Mouse (Mus musculus) kidney, postnatal 36 days (tissue): ENCODE results near the gene Pgpep1.

ENCODE experiments used
- DNase-seq, 2 experiments: peaks; one replicate each; pipeline ENCODE4 v3.0.0; 2021 to 2022; ENCODE audit warnings: mixed read lengths in 2 of 2

Gene Pgpep1

DNA sequence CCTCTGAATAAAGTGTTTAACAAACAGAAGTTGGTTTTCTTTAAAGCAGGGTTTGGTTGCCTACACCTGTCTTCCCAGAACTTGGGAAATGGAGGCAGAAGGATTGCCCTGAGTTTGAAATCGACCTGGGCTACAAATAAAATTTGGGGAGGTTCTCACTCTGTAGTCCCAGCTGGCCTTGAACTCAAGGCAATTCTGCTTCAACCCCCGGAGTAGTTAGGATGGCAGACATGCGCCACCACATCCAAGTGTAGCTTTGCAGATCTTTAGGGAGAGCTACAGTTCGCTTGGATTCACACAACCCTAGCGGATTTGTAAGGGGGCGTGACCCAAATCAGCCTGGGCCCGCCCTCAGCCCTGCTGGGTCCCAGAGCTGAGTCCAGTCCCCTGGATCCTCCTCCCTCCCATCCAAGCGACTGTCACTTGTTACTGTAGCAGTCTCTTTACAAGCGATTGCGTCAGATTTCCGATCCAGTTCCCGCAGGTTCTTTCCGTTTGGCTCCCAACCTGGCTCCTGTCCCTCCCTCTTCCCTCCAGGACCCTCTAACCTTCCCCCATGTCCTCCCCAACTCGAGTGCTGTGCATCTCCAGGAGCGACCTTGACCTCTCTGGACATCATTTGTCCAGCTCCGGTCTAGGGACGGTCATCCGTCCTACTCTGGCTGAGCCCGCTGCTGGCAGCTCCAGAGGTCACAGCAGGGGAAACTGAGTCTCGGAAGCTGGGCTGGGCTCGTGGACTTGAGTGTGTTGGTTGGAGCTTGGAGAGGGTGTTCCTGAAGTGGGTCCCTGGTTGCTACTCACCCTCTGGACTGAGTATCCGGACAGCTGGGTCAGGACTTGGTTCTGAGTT lies 29.4 kb downstream of the Pgpep1 start:
- DNase-seq: peak; percentile 87 to 89

DNA sequence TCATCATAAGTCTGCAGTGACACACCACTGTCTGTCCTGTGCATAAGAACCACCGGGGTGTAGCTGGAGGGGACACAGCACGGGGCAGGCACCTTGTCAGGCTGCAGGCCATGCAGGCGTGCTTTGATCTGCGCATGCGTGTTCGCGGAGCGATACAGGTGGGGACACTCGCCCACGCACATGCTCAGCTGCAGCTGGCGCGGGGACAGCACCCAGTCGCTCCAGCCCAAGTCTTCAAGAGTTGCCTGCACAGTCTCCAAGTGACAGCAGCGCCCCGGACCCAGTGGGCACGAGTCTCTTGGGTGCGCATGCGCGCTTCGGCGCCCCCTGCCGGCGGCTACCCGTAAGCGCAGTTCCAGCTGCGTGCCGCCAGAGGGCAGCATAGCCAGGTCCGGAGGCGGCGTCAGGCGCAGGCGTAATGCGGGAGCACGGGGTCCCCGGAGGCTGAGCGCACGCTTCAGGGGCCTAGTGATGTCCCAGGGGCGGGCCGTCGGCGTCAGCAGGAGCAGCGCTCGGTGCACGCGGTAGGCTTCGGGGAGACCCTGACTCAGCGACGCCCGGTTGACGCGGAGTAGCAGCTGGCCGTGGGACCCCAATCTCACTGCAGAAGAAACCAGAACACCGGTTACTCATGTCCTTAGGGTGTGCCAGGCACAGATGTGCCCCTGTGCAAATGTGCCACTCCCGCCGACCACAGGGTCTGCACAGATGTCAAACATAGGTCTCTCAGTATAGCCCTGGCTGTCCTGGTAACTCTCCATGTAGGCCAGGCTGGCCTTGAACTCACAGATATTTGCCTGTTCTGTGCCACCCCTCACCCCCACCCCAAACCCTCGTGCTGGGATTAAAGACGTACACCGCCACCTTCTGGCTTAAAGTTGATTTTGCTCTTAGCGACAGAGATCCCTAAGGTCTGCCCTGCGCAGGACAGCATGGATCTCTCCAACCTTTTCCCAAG lies 30.3 kb downstream of the Pgpep1 start:
- DNase-seq: peak; percentile 73 to 86

DNA sequence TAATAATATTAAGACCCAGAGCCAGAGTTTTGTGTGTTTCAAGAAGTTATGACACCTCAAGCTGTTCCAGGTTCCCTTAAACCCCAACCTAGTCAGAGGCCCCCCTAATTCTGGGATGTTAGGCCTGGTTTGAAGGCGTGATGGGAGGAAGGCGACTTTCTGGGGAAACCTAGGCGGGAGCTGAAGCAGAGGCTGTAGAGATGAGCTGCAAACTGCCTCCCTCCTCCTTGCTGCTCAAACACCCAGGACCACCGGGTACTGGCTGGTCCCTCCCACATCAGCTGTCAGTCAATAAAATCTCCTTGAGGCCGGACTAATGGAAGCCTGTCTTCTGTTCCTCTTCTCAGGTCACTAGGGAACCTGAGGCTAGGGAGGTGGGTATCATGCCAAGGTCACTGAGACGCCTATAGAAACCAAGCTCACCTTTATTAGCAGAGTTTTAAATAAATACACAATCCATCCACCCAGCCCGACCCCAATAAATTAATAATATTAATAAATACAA lies 31.1 kb downstream of the Pgpep1 start:
- no peak for DNase-seq

DNA sequence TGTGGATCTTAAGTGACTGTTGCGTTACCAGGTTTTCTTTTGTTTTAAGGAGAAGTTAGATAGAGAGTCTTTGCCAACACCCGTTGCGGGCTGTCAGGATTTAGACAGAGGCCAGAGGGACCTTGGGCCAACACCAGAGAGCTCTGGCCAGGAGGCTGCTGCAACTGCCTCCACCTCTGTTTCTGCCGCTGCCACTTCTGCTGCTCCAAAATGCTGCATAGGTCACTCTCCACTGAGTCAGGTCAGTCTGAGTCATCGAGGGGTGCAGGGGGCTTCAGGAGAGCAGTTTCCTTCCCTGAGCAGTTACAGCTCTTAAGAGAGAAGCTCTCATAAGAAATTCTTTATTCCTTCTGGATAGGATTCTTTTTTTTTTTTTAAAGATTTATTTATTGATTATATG lies 33.1 kb downstream of the Pgpep1 start:
- no peak for DNase-seq

DNA sequence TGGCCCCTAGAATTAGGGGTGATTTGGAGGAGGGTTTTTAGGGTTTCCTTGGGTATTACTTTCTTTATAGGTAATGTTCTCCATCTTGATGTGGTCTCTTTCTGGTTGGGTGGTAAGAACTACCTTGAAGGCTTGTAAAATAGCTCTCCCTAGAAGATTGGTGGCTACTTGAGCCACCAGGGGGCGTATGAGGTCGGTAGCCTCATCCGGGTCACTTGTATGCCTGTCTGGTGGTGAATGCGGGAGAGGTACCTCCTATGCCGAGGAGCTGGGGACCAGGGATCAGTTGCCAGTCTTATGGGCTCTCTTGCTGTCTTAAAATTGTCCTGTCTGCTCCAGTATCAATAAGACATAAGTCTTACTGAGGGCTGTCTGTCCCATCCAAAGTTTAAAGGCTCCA lies 35.1 kb downstream of the Pgpep1 start:
- peak; percentile 71 to 90 for DNase-seq

DNA sequence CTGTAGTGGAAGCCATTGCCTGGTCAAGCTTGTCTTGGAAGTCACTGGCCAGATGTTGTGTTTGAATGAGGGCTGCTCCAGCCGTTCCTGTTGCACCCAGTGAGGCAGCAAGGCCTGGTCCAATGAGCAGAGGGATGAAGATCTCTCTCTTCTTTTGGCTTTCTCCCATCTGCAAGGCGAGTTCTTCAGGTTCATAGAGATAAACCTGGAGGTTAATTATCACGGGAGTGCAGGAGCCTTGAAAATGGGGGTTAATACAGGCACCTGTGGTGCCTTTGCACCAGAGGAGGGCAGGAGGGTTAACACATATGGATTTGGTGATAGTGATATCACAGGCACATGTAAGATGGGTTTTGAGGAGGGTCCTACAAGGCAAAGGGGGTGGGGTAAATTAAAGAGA lies 38.0 kb downstream of the Pgpep1 start:
- DNase-seq: no peak

DNA sequence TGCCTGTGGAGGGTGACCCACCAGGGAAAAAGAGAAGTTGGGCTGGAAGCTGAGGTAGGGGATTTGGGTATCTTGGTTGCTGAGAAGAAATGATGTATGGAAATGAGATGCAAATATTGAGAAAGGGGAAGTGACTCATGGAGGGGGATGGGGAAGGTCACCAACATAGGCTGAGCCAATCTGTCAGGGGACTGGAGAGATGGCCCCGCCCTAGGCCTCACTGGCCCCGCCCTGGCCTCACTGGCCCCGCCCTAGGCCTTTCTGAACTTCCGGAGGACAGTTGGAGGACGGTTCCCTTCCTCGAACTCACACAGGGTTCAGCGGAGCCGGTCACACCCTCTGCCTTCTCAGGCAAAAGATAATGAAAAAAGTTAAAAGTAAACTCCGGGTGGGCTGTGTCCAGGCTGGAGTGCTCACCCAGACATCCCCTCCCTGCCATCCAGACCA lies 41.3 kb downstream of the Pgpep1 start:
- peak in 1 of 2 experiments; percentile 65 for DNase-seq

DNA sequence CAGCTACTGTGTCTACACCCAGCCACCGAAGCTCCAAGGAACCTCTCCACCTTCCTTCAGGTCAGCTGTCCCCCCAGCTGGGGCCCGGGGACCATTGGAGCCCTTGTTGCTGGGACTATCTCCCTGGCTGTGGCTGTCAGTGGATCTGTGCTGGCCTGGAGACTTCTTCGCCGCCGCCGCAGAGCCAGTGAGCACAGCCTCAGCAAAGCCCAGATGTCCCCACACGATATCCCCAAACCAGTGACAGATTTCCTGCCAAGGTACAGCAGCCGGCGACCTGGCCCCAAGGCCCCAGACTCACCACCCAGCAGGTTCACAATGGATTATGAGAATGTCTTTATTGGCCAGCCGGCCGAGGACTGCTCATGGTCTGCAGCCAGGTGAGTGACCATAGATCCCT lies 42.2 kb downstream of the Pgpep1 start:
- DNase-seq: no peak

DNA sequence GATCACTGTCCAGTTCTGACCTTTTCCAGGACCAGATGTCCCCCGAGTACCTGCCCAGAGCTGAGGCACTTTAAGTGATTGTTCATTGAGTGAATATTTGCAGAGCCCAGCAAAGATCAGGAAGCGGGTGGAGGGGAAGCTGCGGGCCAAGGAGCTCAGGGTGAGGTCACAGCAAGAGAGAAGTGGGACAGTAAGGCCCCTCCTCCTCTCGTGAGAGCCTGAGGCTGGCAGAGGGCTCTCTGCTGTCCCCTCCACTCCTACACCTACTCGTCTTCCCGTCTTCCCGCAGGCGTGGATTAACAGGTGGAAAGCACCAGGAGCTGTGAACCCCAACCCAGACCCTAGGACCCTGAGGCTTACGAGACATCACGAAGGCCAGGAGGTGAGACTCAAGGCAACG lies 43.5 kb downstream of the Pgpep1 start:
- no peak for DNase-seq

DNA sequence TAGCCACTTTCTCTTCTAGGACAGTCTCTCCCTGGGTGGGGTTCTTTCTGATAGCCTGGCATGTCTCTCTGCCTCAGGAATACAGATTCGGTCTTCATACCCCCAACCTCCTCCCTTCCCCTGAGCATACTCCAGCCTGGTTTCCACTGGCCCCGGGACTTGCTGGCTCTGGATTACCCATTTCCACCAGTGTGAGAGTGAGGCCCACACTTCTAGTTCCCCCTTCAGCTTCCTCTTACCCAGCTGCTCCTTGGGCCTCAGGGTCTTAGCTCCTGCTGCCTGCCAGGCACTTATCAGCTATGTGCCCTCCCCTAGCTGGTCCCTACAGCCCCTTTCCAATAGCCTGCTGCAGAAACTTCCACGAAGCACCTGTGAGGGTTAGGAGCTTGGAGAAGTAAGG lies 44.3 kb downstream of the Pgpep1 start, which contains the start of gene Lrrc25:
Gene Lrrc25 (plus strand): TSS at position 262 of the 400 bp plus-strand sequence.
- DNase-seq: no peak

DNA sequence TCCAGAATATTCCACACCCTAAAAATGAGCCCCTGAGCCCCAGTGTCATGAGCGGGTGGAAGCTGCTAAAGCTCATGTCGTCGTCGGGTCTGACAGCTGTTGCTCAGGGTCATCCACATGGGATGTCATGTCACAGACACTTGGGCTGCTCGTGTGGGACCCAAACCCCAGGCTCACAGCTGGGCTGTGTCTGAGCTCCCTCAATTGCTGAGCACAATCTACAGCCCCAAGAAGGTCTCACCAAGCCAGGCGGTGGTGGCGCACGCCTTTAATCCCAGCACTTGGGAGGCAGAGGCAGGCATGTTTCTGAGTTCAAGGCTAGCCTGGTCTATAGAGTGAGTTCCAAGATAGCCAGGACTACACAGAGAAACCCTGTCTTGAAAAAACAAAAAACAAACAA lies 44.9 kb downstream of the Pgpep1 start:
- no peak for DNase-seq

DNA sequence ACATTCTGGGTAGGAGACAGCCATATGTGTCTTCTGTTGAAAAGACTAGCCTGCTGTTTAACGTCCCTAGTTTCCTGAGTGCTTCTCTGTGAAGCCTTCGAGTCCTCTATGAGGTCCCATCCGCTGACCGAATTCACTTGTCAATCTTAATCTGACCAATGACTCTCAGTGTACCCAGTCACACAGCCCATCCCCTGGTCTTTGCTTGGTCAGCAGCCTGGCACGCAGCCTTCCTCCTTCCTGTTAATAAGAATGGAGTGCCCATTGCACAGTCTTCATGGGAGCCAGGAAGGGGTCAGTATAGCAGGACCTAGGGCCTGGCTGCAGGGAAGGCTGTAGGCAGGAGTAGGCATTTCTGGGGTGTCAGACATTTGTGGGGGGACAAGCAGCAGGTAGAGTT lies 45.7 kb downstream of the Pgpep1 start:
- no peak for DNase-seq

DNA sequence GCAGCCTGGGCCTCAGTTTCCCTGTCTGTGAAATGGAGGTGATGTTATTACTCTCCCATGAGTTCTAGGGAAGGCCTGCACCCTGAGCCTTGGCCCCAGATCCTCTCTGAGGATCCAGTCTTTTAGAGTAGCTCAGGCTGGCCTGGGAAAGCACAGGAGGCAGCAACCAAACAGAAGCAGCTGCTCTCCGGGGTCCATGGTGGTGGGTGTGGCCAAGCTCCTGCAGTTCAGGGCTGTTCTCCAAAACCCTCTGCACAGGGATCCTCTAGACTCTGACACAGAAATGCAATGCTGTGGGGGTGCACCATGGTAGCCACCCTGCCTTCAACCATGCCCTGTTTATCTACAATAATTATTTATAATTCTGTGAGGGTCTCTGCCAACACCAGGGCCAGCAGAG lies 46.4 kb downstream of the Pgpep1 start:
- DNase-seq: no peak

DNA sequence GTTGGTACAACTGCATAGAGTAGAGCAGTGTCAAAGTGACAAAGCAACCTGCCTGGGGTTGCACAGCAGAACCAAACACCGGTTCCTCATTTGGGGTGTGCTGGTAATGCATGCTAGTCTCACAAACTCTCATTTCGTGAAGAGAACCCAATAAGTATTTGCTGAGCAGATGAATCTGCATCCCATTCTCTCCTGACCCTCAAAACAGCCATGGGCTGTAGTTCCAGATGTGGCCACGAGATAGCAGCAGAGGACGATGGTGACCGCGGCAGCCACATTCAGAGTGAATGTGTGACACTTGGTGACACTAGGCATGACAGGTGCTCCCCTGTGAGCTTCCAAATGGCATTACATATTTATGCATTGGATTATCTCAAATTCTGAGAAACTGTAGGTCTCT lies 48.3 kb downstream of the Pgpep1 start:
- peak; percentile 86 to 93 for DNase-seq

DNA sequence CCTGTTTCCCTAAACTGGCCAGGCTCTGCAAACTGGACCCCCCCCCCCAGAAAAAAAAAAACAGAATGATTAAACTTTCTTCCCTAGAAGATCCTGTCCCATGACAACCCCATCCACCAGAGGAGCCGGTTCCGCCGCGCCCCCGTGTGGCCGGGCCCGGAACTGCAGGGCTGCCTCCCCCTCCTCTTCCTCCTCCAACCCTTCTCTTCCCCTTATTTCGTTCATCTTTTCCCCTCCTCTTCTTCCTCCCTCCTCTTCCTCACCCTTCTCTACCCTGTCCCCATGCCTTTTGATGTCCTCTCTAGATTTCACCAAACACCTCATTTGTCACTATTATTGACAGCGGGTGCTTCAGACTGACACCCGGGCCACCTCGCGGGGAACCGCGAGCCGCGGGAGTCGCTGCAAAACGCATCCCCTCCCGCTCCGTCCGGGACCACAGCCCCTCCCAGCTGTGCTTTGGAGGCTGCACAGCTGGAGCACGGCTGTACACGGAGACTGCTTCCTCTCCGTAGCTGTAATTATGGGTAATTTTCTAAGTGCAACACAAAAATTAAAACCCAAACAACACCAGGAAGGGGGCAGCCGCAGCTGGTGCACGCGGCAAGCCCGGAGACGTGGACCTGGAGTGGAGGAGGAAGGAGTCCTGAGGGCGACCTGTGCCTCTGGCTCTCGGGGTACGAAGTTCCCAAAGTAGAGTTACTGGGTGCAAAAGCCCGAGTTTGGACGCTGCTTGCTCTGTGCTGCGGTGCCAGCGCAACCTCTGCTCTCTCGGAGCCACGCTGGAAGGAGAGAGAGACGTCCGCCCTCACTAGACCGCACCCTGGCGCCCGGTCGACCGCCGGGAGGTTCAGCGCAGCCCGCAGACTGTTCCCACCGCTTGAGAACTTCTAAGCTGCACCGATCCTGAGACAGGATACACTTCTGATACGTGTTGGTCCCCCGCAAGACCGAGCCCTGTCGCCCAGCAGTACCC lies 49.1 kb downstream of the Pgpep1 start:
- peak; percentile 77 to 91 for DNase-seq

DNA sequence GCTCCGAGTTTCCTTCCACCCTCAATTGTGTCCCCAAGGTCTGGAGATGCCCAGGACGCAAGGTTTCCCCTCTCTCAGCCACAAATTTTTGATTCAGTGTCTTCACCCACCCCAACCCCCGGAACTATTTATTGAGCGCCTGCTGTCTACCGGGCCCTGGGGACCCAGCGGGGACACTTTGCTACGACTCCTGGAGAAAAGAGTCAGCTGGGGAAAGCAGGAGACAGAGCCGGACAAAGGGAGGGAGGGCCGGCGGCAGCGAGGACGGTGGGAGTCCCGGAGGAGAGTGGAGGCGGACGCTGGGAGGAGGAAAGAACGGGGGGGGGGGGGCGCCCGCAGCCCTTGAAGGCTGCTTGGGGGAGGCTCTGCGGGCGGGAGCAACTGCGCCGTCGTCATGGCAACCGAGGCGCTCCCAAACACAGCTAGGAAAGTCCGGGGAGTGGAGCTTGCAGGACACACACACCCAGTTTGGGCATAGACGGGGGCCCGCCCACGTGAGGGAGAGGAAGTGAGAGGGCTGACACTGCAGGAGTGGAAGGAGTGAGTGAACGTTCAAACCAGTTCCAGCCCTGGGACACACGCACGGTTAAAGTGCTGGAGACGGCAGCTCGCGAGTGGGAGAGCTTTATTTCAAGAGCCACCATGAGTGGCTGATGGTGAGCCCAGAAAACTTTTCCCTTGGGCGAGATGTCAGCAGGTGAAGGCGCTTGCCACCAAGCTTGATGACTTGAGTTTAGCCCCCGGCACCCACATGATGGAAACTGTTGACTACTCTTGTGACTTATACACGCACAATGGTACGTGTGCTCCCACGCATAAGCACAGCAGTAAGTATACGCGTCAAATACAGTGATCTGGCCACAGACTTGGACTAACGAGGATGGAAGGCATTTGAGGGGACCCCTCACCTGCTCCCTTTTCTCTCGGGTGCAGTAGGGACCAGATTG lies 50.1 kb downstream of the Pgpep1 start:
- DNase-seq: peak; percentile 91 to 95

DNA sequence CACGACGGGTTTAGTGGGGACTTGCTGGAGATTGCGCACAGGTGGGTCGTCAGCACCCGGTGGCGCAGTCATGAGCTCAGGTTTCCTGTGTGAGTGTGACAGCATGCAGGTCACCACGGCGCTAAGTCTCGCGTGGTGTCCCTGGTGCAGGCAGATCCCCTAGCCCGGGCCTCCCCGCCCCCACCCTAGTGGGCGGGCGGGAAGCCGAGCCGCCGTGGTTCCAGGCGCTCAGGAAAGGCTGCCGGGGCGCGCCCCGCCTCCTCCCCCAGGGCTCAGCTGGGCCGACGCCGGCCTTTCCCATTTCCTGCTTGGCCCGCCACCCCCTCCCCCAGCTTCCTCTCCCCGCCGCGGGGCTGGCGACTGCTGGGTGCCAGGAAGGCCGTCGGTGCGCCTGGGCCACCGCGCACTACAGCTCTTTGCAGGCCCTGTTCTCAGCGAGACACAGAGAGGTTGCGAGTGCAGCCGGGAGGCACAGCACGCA lies 50.8 kb downstream of the Pgpep1 start:
- DNase-seq: peak; percentile 92 to 94

DNA sequence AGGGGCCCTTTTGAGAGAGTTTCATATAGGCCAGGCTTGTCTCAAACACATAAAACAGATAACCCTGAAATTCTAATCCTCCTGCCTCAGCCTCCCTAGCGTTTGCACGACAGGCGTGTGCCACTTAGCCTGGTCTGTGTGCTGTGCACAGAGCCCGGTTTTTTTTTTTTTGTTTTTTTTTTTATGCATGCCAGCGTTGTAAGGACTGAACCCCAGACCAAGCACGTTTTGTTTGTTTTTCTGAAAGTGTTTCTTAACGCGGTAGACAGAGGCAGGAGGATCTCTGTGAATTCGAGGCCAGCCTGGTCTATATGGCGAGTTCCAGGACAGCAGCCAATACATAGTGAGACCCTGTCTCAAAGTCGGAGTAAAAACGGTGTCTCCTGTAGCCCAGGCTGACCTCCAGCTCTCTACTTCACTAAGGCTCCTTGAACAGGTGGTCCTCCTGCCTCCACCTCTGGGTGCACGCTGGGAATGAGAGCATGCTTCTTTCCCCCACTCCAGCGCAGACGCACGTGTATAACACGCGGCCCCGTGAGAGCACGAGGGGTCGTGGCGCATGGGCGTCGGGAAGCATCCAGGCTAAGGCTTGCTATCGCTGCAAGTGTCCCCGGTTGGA lies 51.3 kb downstream of the Pgpep1 start, which contains the start of gene Ssbp4:
Gene Ssbp4 (minus strand): TSS at position 124 of the 619 bp plus-strand sequence.
- no peak for DNase-seq

DNA sequence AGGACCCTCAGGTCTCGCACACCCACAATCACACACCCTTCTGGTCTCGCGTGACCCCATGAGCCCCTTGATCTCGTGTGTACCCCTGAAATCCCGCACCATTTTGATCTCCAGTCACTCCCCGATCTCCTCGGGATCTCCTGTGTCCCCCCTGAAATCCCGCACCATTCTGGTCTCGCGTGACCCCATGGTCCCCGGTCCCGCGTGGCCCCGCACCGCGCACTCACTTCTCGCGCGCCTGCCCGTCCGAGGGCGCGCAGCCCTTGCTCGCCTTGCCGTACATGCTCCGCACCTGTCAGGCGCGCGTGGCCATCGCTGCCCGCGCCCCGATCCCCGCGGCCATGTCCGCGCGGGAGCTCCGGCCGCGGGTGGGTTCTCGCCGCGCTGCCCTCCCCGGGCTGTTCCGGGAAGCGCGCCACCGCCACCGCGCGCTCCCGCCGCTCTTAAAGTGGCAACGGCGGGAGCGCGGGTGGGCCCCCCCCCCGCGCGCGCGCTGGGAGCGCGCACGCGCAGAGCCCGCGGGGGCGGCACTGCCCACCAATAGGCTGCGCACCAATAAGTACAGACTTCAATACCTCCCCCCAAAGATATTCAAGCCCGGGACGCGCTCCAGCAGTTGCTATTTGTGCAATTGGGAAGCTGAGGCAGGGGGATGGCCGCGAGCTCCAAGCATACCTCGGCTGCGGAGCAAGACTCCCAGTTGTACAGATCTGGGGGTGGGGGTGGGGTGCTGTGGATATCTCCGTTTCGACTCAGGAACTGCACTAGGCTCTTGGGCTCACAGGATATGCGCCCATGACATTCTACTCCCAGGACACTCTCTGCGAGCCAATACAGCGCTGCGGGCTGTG lies 52.1 kb downstream of the Pgpep1 start:
- peak in 1 of 2 experiments; percentile 68 for DNase-seq
